Mouse (Mus musculus) erythroblast, embryonic 14.5 days (primary cell): ENCODE results near the gene Cenpp.

Experiments used
- GATA1 ChIP-seq: IDR thresholded peaks from 2 replicates; pipeline ENCODE4 v1.6.1; 2012; ENCODE audit warnings: low read length, inconsistent platforms, mixed read lengths
- TAL1 ChIP-seq: IDR thresholded peaks from 3 replicates; pipeline ENCODE4 v1.6.1; 2012; ENCODE audit warnings: low read length, inconsistent platforms, mixed read lengths

- TF ChIP-seq GATA1 (no peak), TAL1 (no peak)
Measured at GRCm38 (mm10) chr13:49485388-49485787, 167.2 kb downstream of the Cenpp start.
